Mouse (Mus musculus) limb, embryonic 10.5 days (tissue): ENCODE measurements around the gene 4921504E06Rik. TPM values are rescaled to one million over a fixed set of nuclear protein-coding genes. Genes with fewer than 3 reads are reported as not detected.

Experiments used
- DNase-seq: peaks from one replicate; pipeline ENCODE4 v3.0.0-alpha.2; 2017; ENCODE audit warnings: low spot score
- H3K27ac ChIP-seq: fragments of 300-500 bp; sonication (generic); 2 replicates; pipeline ENCODE4 v1.5.1; 2016; ENCODE audit warnings: mild to moderate bottlenecking
- H3K27me3 ChIP-seq: fragments of 300-500 bp; sonication (generic); 2 replicates; pipeline ENCODE4 v1.6.1; 2016; ENCODE audit warnings: low read depth, mild to moderate bottlenecking; ENCODE audit not compliant: poor library complexity, severe bottlenecking
- H3K36me3 ChIP-seq: fragments of 300-500 bp; sonication (generic); 2 replicates; pipeline ENCODE4 v1.6.1; 2016; ENCODE audit warnings: mild to moderate bottlenecking, moderate library complexity
- H3K4me1 ChIP-seq: fragments of 300-500 bp; sonication (generic); 2 replicates; pipeline ENCODE4 v1.6.1; 2016
- H3K4me3 ChIP-seq: fragments of 300-500 bp; sonication (generic); 2 replicates; pipeline ENCODE4 v1.5.1; 2016; ENCODE audit warnings: mild to moderate bottlenecking, moderate library complexity
- H3K9me3 ChIP-seq: fragments of 300-500 bp; sonication (generic); replicated peaks from 2 replicates; pipeline ENCODE4 v1.6.1; 2016; ENCODE audit warnings: mild to moderate bottlenecking
- WGBS: fragments of 180-500 bp; shearing (Covaris S2); methylation state at CpG from one replicate; pipeline ENCODE4 v1.1.7; 2016; 5-methylcytosine and 5-hydroxymethylcytosine counted together
- polyA plus RNA-seq: library from polyadenylated mRNA; unstranded; fragments of >200 nt; fragmentation: Nextera tagmentation; extraction: Ambion mirVana; gene quantifications from 2 replicates; pipeline ENCODE4 v1.2.1, GENCODE M21; 2016

4921504E06Rik gene
- polyA plus RNA-seq, 1 experiment from 2014 or later = not detected

- H3K27me3 ChIP-seq = peaks cover 92% of the 10 kb centered on the region
- H3K4me1 ChIP-seq = peaks cover 43% of the 10 kb centered on the region
- H3K27ac ChIP-seq = no peak overlapping the region
- H3K9me3 ChIP-seq = no peaks in the 10 kb centered on the region
- 9% methylated on average over 10 of the region's 10 CpGs for WGBS
- H3K4me3 ChIP-seq = no peak overlapping the region
- no peaks in the 10 kb centered on the region for H3K36me3 ChIP-seq
- DNase-seq = no peak
Measured at GRCm38 (mm10) chr2:19455857-19456482, 97.7 kb downstream of the 4921504E06Rik start.

- H3K4me3 ChIP-seq = no peak overlapping the region
- H3K27ac ChIP-seq = no peak overlapping the region
- H3K36me3 ChIP-seq = no peaks in the 10 kb centered on the region
- no peak for DNase-seq
- H3K9me3 ChIP-seq = no peaks in the 10 kb centered on the region
- peaks cover 43% of the 10 kb centered on the region for H3K4me1 ChIP-seq
- WGBS = 3% methylated on average over 5 of the region's 5 CpGs
- peaks cover 92% of the 10 kb centered on the region for H3K27me3 ChIP-seq
Measured at GRCm38 (mm10) chr2:19455228-19455627, 98.5 kb downstream of the 4921504E06Rik start.

GRCm38 (mm10) chr2:19452531-19453055 is 101.1 kb downstream of the 4921504E06Rik start:
- no peak overlapping the region for H3K27ac ChIP-seq
- peaks cover 48% of the 10 kb centered on the region for H3K4me1 ChIP-seq
- no peaks in the 10 kb centered on the region for H3K9me3 ChIP-seq
- no peak for DNase-seq
- WGBS = under 1% methylated on average over 19 of the region's 19 CpGs
- H3K4me3 ChIP-seq = peak overlapping the region; percentile 33
- peaks cover 100% of the 10 kb centered on the region for H3K27me3 ChIP-seq
- no peaks in the 10 kb centered on the region for H3K36me3 ChIP-seq

GRCm38 (mm10) chr2:19449308-19449707 is 104.4 kb downstream of the 4921504E06Rik start:
- no peaks in the 10 kb centered on the region for H3K9me3 ChIP-seq
- DNase-seq = no peak
- peaks cover 43% of the 10 kb centered on the region for H3K4me1 ChIP-seq
- H3K27me3 ChIP-seq = peaks cover 100% of the 10 kb centered on the region
- no peak overlapping the region for H3K27ac ChIP-seq
- 17% methylated on average over 4 of the region's 4 CpGs for WGBS
- H3K36me3 ChIP-seq = no peaks in the 10 kb centered on the region
- no peak overlapping the region for H3K4me3 ChIP-seq

- Histone ChIP-seq H3K27me3 (peaks cover 100% of the 10 kb centered on the region), H3K36me3 (no peaks in the 10 kb centered on the region), H3K4me3 (peak overlapping the region; percentile 34), H3K4me1 (peaks cover 36% of the 10 kb centered on the region), H3K9me3 (no peaks in the 10 kb centered on the region), H3K27ac (no peak overlapping the region)
- DNase-seq = peak; percentile 64
- 2% methylated on average over 30 of the region's 31 CpGs for WGBS
Measured at GRCm38 (mm10) chr2:19448042-19448700, 105.5 kb downstream of the 4921504E06Rik start.

- Histone ChIP-seq H3K9me3 (no peaks in the 10 kb centered on the region), H3K27me3 (peaks cover 100% of the 10 kb centered on the region), H3K36me3 (no peaks in the 10 kb centered on the region), H3K4me1 (peaks cover 27% of the 10 kb centered on the region), H3K4me3 (no peak overlapping the region), H3K27ac (no peak overlapping the region)
- WGBS = 5% methylated on average over 7 of the region's 7 CpGs
- no peak for DNase-seq
Measured at GRCm38 (mm10) chr2:19446746-19447145, 107.0 kb downstream of the 4921504E06Rik start.

- WGBS = under 1% methylated on average over 67 of the region's 67 CpGs
- H3K4me3 ChIP-seq = peak overlapping the region; percentile 40
- no peaks in the 10 kb centered on the region for H3K36me3 ChIP-seq
- H3K9me3 ChIP-seq = no peaks in the 10 kb centered on the region
- H3K4me1 ChIP-seq = peaks cover 27% of the 10 kb centered on the region
- peaks cover 100% of the 10 kb centered on the region for H3K27me3 ChIP-seq
- H3K27ac ChIP-seq = no peak overlapping the region
- peak; percentile 63 for DNase-seq
Measured at GRCm38 (mm10) chr2:19445871-19446501, 107.7 kb downstream of the 4921504E06Rik start.

GRCm38 (mm10) chr2:19444931-19445831 is 108.5 kb downstream of the 4921504E06Rik start, which contains the start of gene Ptf1a:
Gene Ptf1a (plus strand): TSS chr2:19445663.
- under 1% methylated on average over 53 of the region's 53 CpGs for WGBS
- no peak within 1 kb of the TSS for H3K27ac ChIP-seq
- no peaks in the 10 kb centered on the region for H3K36me3 ChIP-seq
- peak; percentile 60 for DNase-seq
- peak within 1 kb of the TSS; percentile 40 for H3K4me3 ChIP-seq
- peaks cover 27% of the 10 kb centered on the region for H3K4me1 ChIP-seq
- no peaks in the 10 kb centered on the region for H3K9me3 ChIP-seq
- peaks cover 100% of the 10 kb centered on the region for H3K27me3 ChIP-seq

GRCm38 (mm10) chr2:19444346-19444745 is 109.4 kb downstream of the 4921504E06Rik start:
- H3K27ac ChIP-seq = no peak overlapping the region
- DNase-seq = no peak
- 1% methylated on average over 9 of the region's 9 CpGs for WGBS
- H3K27me3 ChIP-seq = peaks cover 95% of the 10 kb centered on the region
- H3K4me3 ChIP-seq = no peak overlapping the region
- no peaks in the 10 kb centered on the region for H3K36me3 ChIP-seq
- no peaks in the 10 kb centered on the region for H3K9me3 ChIP-seq
- peaks cover 27% of the 10 kb centered on the region for H3K4me1 ChIP-seq

- H3K9me3 ChIP-seq = no peaks in the 10 kb centered on the region
- no peaks in the 10 kb centered on the region for H3K36me3 ChIP-seq
- 3% methylated on average over 41 of the region's 41 CpGs for WGBS
- peaks cover 14% of the 10 kb centered on the region for H3K4me1 ChIP-seq
- 0 out of 2 replicates have a peak overlapping the region, but pooled peaks have one; percentile 3 for H3K4me3 ChIP-seq
- no peak overlapping the region for H3K27ac ChIP-seq
- H3K27me3 ChIP-seq = peaks cover 93% of the 10 kb centered on the region
- no peak for DNase-seq
Measured at GRCm38 (mm10) chr2:19431614-19432323, 121.9 kb downstream of the 4921504E06Rik start.

GRCm38 (mm10) chr2:19431186-19431585 is 122.5 kb downstream of the 4921504E06Rik start:
- under 1% methylated on average over 18 of the region's 18 CpGs for WGBS
- Histone ChIP-seq H3K36me3 (no peaks in the 10 kb centered on the region), H3K4me3 (peak overlapping the region; percentile 10; the same call in 1 of the 2 replicates), H3K9me3 (no peaks in the 10 kb centered on the region), H3K4me1 (peaks cover 14% of the 10 kb centered on the region), H3K27ac (no peak overlapping the region), H3K27me3 (peaks cover 98% of the 10 kb centered on the region)
- no peak for DNase-seq

GRCm38 (mm10) chr2:19430746-19431145 is 123.0 kb downstream of the 4921504E06Rik start:
- no peak for DNase-seq
- H3K27ac ChIP-seq = no peak overlapping the region
- H3K27me3 ChIP-seq = peaks cover 95% of the 10 kb centered on the region
- peak overlapping the region; percentile 10; the same call in 1 of the 2 replicates for H3K4me3 ChIP-seq
- no peaks in the 10 kb centered on the region for H3K9me3 ChIP-seq
- peaks cover 14% of the 10 kb centered on the region for H3K4me1 ChIP-seq
- no peaks in the 10 kb centered on the region for H3K36me3 ChIP-seq
- WGBS = under 1% methylated on average over 33 of the region's 33 CpGs
